Mouse (Mus musculus) stomach, embryonic 15.5 days (tissue): ENCODE results near the gene Galnt15. TPM values are rescaled to one million over a fixed set of nuclear protein-coding genes. Genes with fewer than 3 reads are reported as not detected.
"Not testable (repeated sequence)": the region's sequence is repeated elsewhere in the genome, so short reads cannot be mapped to it uniquely, and the experiment has no call there.

Experiments
- ATAC-seq: fragments of 200-750 bp; cut with Nextera tagmentation; 2 replicates; pipeline ENCODE4 v1.8.0; 2017; ENCODE audit warnings: low read depth, moderate number of reproducible peaks, moderate TSS enrichment; ENCODE audit not compliant: insufficient read depth, low FRiP score
- H3K27ac ChIP-seq: fragments of 300-500 bp; sonication (generic); 2 replicates; pipeline ENCODE4 v1.5.1; 2015; ENCODE audit warnings: mild to moderate bottlenecking, inconsistent platforms
- H3K27me3 ChIP-seq: fragments of 300-500 bp; sonication (generic); replicated peaks from 2 replicates; pipeline ENCODE4 v1.6.1; 2015; ENCODE audit warnings: inconsistent platforms
- H3K36me3 ChIP-seq: fragments of 300-500 bp; sonication (generic); 2 replicates; pipeline ENCODE4 v1.6.1; 2015; ENCODE audit warnings: inconsistent platforms
- H3K4me1 ChIP-seq: fragments of 300-500 bp; sonication (generic); 2 replicates; pipeline ENCODE4 v1.6.1; 2015; ENCODE audit warnings: inconsistent platforms
- H3K4me2 ChIP-seq: fragments of 300-500 bp; sonication (generic); 2 replicates; pipeline ENCODE4 v1.6.1; 2015; ENCODE audit warnings: mild to moderate bottlenecking, inconsistent platforms
- H3K4me3 ChIP-seq: fragments of 300-500 bp; sonication (generic); replicated peaks from 2 replicates; pipeline ENCODE4 v1.5.1; 2015; ENCODE audit warnings: inconsistent platforms
- H3K9ac ChIP-seq: fragments of 300-500 bp; sonication (generic); 2 replicates; pipeline ENCODE4 v1.6.1; 2015; ENCODE audit warnings: inconsistent platforms
- H3K9me3 ChIP-seq: fragments of 300-500 bp; sonication (generic); 2 replicates; pipeline ENCODE4 v1.6.1; 2016; ENCODE audit warnings: inconsistent platforms
- WGBS: fragments of 180-500 bp; shearing (Covaris S2); methylation state at CpG from one replicate; pipeline ENCODE4 v1.1.7; 2015; 5-methylcytosine and 5-hydroxymethylcytosine counted together
- polyA plus RNA-seq: library from polyadenylated mRNA; unstranded; fragments of >200 nt; fragmentation: Nextera tagmentation; extraction: Ambion mirVana; gene quantifications from 2 replicates; pipeline ENCODE4 v1.2.1, GENCODE M21; 2015

The Galnt15 gene
- polyA plus RNA-seq, 1 experiment from 2014 or later = 0.05 TPM

DNA sequence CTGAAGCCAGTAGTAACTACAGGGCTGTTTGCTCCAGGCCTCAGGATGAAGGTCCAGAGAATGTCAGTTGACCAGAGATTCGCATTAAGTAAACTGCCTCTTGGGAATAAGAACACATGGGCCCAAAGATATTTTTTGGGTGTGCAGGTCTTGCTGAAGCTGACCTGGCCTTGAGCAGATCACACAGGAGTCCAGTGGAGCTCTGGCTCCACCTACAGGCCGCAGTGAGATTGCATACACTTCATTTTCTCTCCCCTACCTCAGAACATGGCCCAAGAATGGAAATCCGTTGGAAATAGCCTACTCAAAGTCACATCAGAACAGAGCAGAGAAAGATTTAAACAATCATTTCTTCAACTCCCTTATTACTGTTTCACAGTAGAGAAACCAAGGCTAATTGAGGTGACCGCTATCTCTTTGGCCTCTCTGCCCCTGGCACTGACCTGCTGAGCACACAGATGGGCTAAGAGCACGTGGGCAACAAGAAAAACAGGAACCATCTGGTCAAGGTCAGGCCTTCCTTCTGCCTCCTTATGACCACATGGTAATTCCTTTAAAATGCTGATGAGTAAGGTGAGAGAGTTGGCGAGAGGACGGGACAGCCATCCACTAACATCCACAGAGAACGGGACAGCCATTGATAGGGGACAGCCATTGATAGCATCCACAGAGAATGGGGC is 48.2 kb downstream of the Galnt15 start:
- Histone ChIP-seq H3K4me3 (no peak overlapping the region), H3K36me3 (peaks cover 11% of the 10 kb centered on the region), H3K9me3 (no peaks in the 10 kb centered on the region), H3K27ac (no peak overlapping the region), H3K4me2 (no peak overlapping the region), H3K4me1 (no peaks in the 10 kb centered on the region), H3K27me3 (no peaks in the 10 kb centered on the region), H3K9ac (no peak overlapping the region)
- 54% methylated on average over 8 of the region's 8 CpGs for WGBS
- peak; percentile 39; the same call in 1 of the 2 replicates for ATAC-seq

DNA sequence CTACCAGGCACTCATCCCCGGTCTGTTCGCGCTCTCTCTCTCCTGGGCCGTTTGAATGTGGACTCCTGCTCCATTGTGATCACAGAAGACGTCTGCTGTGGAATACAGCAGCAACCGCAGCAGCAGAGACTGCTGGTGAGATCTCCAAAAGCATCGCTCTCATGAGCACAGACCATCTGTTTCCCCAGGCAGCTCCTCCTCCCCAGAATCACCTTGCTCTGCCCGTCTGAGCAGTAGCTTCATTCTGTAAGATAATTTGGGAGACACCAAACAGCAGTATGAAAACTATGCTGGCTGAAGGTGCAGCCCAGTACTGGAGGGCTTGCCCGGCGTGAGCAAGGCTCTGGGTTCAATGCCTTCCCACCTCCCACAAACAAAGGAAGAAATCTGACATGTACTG is 52.2 kb downstream of the Galnt15 start:
- H3K9ac ChIP-seq = no peak overlapping the region
- H3K4me3 ChIP-seq = no peak overlapping the region
- H3K27ac ChIP-seq = no peak overlapping the region
- ATAC-seq = no peak
- H3K4me1 ChIP-seq = no peaks in the 10 kb centered on the region
- H3K36me3 ChIP-seq = peaks cover 20% of the 10 kb centered on the region
- 82% methylated on average over 10 of the region's 10 CpGs for whole genome bisulfite sequencing
- no peak overlapping the region for H3K4me2 ChIP-seq
- no peaks in the 10 kb centered on the region for H3K27me3 ChIP-seq
- H3K9me3 ChIP-seq = no peaks in the 10 kb centered on the region

DNA sequence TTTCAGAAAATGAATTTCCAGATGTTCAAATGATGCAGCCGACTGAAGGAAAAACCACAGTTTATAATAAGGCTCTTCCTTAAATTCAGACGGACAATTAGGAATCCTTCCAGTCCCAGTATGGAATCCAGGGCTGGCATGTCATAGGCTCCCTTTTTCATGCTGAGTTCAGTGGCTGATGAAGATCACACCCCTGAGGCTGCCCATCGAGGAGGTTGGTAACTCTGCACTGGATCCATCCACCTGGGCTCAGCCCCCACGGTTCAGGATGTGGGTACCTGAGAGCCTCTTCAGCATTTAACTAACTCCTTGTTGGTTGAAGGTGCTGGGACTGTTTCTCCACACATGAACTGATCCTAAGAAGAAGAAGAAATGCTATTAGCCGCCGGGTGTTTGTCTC is 54.1 kb downstream of the Galnt15 start:
- Histone ChIP-seq H3K36me3 (peaks cover 20% of the 10 kb centered on the region), H3K4me1 (peaks cover 6% of the 10 kb centered on the region; the same call in 1 of the 2 replicates), H3K27ac (no peak overlapping the region), H3K9me3 (no peaks in the 10 kb centered on the region), H3K4me2 (no peak overlapping the region), H3K27me3 (no peaks in the 10 kb centered on the region), H3K9ac (no peak overlapping the region), H3K4me3 (no peak overlapping the region)
- no peak for ATAC-seq
- 92% methylated on average over 6 of the region's 6 CpGs for WGBS

DNA sequence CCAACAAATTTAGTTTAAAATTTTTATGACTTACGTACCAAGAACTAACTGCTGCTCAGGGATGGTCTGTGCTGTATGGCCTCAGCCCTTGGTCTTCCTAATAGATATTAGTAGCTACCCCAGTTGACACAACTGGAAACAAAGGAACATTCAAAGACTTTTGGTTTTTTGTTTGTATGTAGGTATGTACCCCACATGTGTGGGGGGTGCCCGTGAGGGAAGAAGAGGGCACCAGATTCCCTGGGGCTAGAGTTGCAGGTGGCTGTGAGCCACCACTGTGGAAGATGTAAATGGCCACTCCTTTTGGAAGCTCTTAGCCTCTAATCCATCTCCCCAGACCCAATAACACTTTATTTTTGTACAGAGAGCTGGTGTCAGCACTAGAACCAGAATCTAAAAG is 54.7 kb downstream of the Galnt15 start:
- 94% methylated on average over 2 of the region's 2 CpGs for WGBS
- peaks cover 6% of the 10 kb centered on the region; the same call in 1 of the 2 replicates for H3K4me1 ChIP-seq
- H3K27me3 ChIP-seq = no peaks in the 10 kb centered on the region
- no peaks in the 10 kb centered on the region for H3K9me3 ChIP-seq
- no peak overlapping the region for H3K9ac ChIP-seq
- no peak overlapping the region for H3K4me2 ChIP-seq
- peaks cover 20% of the 10 kb centered on the region for H3K36me3 ChIP-seq
- no peak for ATAC-seq
- H3K4me3 ChIP-seq = no peak overlapping the region
- no peak overlapping the region for H3K27ac ChIP-seq

DNA sequence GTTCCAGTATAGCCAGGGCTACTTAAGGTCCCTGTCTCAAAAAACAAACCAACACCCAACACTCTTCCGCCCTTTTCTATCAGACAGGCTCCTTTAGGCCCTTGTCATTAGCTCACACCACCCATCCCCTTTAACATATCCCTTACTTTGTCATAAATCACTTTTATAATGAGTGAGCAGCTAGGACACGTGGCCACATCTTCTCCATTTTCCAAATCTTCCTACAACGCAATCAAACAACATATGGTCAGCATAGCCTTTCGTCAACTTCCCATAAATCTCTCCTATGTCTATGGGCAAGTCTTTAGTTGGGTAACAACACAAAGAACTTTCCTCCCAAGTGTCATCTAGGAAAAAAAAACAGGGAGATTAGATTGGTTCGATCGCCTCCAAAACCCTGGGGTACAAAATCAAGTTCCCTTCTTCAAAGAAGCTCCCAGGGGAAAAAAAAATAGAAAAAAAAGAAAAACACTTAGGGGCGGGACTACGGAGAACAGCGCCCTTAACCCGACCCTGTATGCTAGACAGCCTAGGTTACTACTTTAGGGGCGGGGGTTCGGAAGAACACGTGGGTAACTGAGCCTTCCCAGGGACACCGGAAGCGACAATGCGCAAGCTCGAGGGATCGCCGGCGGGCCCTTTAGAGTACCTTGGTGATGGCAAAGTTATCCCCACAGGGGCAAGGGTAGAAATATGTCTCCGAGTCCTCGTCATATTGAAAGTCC is 56.1 kb downstream of the Galnt15 start, which contains the start of gene Oxnad1:
Oxnad1 (plus strand) TSS at position 614 of the 725 bp plus-strand sequence.
- 2% methylated on average over 22 of the region's 22 CpGs for WGBS
- H3K9ac ChIP-seq = peak within 1 kb of the TSS; percentile 64
- H3K4me3 ChIP-seq = peak within 1 kb of the TSS; percentile 79
- peak; percentile 92 for ATAC-seq
- H3K27ac ChIP-seq = peak within 1 kb of the TSS; percentile 92
- no peaks in the 10 kb centered on the region for H3K9me3 ChIP-seq
- no peaks in the 10 kb centered on the region for H3K27me3 ChIP-seq
- peaks cover 6% of the 10 kb centered on the region; the same call in 1 of the 2 replicates for H3K4me1 ChIP-seq
- H3K36me3 ChIP-seq = peaks cover 20% of the 10 kb centered on the region
- peak within 1 kb of the TSS; percentile 69 for H3K4me2 ChIP-seq

DNA sequence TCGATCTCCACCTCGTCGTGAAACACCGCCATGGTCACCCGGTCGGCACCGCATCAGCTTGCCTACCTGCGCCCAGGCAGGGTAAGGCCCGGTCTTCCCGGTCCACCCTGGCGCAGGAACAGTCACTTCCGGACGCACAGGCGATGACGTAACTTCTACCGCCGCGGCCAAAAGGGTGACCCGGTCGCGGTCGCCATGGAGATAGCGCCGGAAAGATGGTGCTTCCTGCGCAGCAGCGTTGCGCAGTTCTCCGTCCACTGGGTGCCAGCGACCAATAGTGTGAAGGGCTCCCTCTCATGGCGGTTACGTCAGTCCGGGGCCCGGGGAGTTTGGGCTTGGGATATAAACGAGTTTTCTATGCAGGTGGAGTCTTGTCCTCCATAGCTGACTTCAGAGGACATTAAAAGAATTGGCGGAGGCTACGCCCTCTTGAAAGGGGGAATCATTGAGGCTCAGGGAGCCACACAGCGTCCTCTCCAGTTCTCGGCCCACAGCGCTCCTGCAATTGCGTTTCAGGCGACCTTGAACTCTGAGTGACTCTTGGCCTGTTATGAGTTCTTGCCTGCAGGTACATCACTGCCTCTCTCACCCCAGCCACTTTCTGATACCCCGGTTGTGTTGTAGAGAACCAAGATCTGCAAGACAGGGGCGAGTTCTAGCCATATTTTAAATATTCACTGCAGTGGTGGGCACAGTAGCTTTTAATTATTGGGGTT is 56.9 kb downstream of the Galnt15 start, which contains the start of gene Dph3:
Dph3 (minus strand) TSS at position 244 of the 716 bp plus-strand sequence.
- peak; percentile 96 for ATAC-seq
- peaks cover 20% of the 10 kb centered on the region for H3K36me3 ChIP-seq
- H3K4me2 ChIP-seq = peak within 1 kb of the TSS; percentile 69
- H3K4me1 ChIP-seq = peaks cover 6% of the 10 kb centered on the region; the same call in 1 of the 2 replicates
- H3K27ac ChIP-seq = peak within 1 kb of the TSS; percentile 92
- no peaks in the 10 kb centered on the region for H3K9me3 ChIP-seq
- under 1% methylated on average over 43 of the region's 43 CpGs for WGBS
- peak within 1 kb of the TSS; percentile 64 for H3K9ac ChIP-seq
- H3K27me3 ChIP-seq = no peaks in the 10 kb centered on the region
- H3K4me3 ChIP-seq = peak within 1 kb of the TSS; percentile 79

DNA sequence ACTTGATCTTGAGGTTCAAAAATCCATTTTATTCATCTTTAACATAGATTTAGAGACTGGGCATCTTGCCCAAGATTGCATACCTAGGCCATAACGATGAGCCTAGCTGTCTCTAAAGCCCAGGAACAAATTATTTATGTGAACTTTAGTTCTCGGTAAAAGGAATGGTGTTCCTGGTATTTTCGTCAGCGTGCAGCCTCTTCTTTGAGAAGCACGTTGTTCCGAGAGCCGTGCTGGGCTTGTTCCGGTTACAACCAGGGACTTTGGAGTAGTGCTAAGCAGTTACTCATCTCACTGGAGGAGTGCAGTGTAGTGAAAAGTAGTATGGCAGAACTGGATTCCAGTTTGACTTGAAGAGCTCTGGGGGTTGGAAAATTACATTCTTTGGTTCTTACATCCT is 57.4 kb downstream of the Galnt15 start:
- peak overlapping the region; percentile 79 for H3K4me3 ChIP-seq
- H3K27ac ChIP-seq = peak overlapping the region; percentile 78
- H3K4me2 ChIP-seq = peak overlapping the region; percentile 54
- no peaks in the 10 kb centered on the region for H3K9me3 ChIP-seq
- 15% methylated on average over 8 of the region's 8 CpGs for WGBS
- peaks cover 12% of the 10 kb centered on the region; the same call in 1 of the 2 replicates for H3K4me1 ChIP-seq
- H3K9ac ChIP-seq = 0 out of 2 replicates have a peak overlapping the region, but pooled peaks have one; percentile 1
- peaks cover 15% of the 10 kb centered on the region for H3K36me3 ChIP-seq
- no peak for ATAC-seq
- H3K27me3 ChIP-seq = no peaks in the 10 kb centered on the region

DNA sequence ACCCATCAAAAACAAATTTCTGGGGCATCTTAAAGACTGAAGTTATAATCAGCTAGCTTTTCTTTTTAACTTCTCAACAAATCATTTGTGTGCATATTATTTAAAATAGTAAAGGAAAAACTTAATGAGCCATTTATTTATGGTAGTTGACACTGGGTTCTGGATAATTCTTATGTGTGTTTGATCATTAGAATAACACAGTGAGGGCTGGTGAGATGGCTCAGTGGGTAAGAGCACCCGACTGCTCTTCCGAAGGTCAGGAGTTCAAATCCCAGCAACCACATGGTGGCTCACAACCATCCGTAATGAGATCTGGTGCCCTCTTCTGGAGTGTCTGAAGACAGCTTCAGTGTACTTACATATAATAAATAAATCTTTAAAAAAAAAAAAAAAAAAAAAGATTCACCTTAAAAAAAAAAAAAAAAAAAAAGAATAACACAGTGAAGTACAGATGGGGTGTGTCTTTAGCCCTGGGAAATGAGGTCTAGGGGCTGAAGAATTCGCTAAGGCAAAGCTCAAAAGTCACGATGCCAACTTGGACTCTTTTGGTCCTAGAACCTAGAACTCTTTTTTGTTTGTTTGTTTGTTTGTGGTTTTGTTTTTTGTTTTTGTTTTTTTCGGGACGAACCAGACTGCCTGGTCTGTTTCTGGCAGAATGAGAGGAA is 58.9 kb downstream of the Galnt15 start:
- H3K4me3 ChIP-seq, H3K27ac ChIP-seq, ATAC-seq, H3K36me3 ChIP-seq, H3K4me2 ChIP-seq, H3K9me3 ChIP-seq, H3K9ac ChIP-seq, H3K27me3 ChIP-seq: not testable (repeated sequence)
- 83% methylated on average over 7 of the region's 7 CpGs for WGBS
- H3K4me1 ChIP-seq = peaks cover 13% of the 10 kb centered on the region; the same call in 1 of the 2 replicates

DNA sequence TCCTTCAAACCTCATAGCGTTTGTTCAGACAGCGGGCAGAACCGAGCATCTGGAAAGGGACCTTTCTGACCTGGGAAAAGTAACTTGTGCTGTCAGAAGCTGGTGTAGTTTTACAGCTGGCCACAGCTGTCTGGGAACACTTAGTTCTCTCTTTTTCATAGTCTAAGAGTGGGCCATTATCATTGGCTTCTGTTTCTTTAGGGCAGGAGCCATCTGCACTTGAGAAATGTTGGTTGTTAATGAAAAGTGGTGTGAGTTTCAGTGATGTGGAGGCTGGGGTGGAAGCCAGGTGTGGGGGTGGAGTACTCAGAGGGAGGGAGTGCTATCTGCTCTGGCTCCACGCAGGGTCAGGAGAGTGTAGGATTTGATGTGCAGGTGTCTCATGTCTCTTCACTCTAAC is 62.3 kb downstream of the Galnt15 start:
- no peaks in the 10 kb centered on the region for H3K9me3 ChIP-seq
- peaks cover 13% of the 10 kb centered on the region; the same call in 1 of the 2 replicates for H3K4me1 ChIP-seq
- H3K27ac ChIP-seq = no peak overlapping the region
- no peak for ATAC-seq
- H3K9ac ChIP-seq = no peak overlapping the region
- WGBS = 41% methylated on average over 4 of the region's 4 CpGs
- H3K36me3 ChIP-seq = peaks cover 18% of the 10 kb centered on the region; the same call in 1 of the 2 replicates
- H3K27me3 ChIP-seq = no peaks in the 10 kb centered on the region
- H3K4me2 ChIP-seq = no peak overlapping the region
- H3K4me3 ChIP-seq = no peak overlapping the region

DNA sequence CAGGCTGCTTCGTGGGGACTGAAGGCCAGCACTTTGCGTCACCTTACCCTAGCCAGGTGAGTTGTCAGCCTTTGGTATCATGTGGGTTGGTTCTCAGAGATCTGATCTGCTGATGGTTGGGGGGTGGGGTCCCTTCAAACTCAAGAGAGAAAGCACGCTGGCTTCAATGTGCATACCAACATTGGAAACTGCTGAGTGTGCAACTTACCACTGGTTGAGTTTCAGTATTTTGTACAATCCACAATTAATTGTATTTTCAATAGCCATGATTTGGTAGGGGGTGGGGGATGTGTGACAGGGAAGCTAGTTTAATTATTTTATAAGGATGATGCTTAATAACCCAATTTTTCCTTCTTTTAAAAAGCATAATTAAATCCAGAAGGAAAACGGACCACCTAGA is 62.9 kb downstream of the Galnt15 start:
- peaks cover 12% of the 10 kb centered on the region; the same call in 1 of the 2 replicates for H3K4me1 ChIP-seq
- no peak overlapping the region for H3K4me3 ChIP-seq
- no peak overlapping the region for H3K27ac ChIP-seq
- peaks cover 18% of the 10 kb centered on the region; the same call in 1 of the 2 replicates for H3K36me3 ChIP-seq
- no peak overlapping the region for H3K9ac ChIP-seq
- 75% methylated on average over 4 of the region's 4 CpGs for whole genome bisulfite sequencing
- no peaks in the 10 kb centered on the region for H3K27me3 ChIP-seq
- H3K9me3 ChIP-seq = no peaks in the 10 kb centered on the region
- no peak overlapping the region for H3K4me2 ChIP-seq
- no peak for ATAC-seq

DNA sequence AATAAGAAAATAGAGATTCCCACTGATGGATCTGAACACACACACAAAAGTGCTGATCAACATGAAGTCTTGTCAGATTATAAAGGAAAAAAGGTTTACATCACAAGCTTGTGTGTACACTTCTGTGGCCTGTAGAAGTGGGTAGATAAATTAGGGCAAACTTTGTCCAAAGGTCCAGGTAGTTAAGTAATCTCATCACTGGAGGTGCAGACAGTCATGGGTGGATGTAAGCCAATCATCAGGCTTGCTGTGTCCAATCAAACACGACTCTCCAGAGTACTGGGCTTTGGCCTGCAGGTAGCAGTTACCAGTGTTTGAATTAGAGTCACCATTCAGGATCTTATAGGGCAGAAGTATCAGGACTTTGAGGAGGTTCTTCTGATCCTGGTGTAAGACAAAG is 64.2 kb downstream of the Galnt15 start:
- no peaks in the 10 kb centered on the region for H3K27me3 ChIP-seq
- peaks cover 7% of the 10 kb centered on the region; the same call in 1 of the 2 replicates for H3K4me1 ChIP-seq
- H3K9ac ChIP-seq = no peak overlapping the region
- H3K9me3 ChIP-seq = no peaks in the 10 kb centered on the region
- no peak overlapping the region for H3K4me2 ChIP-seq
- 67% methylated on average over 1 of the region's 1 CpGs for WGBS
- peaks cover 23% of the 10 kb centered on the region; the same call in 1 of the 2 replicates for H3K36me3 ChIP-seq
- no peak for ATAC-seq
- H3K27ac ChIP-seq = no peak overlapping the region
- no peak overlapping the region for H3K4me3 ChIP-seq
